Mouse (Mus musculus) ES-E14 (cell line): ENCODE data around the gene Pom121.

Source experiments
- CHD2 ChIP-seq: IDR thresholded peaks from 2 replicates; pipeline ENCODE4 v1.6.1; 2014; ENCODE audit warnings: mild to moderate bottlenecking, low read depth, low read length, inconsistent platforms
- MAFK ChIP-seq: IDR thresholded peaks from 2 replicates; pipeline ENCODE4 v1.6.1; 2014; ENCODE audit warnings: mild to moderate bottlenecking, low read depth, low read length, inconsistent platforms; ENCODE audit not compliant: insufficient read depth
- ZNF384 ChIP-seq: IDR thresholded peaks from 2 replicates; pipeline ENCODE4 v1.6.1; 2012; ENCODE audit warnings: low read depth, low read length, inconsistent platforms

DNA sequence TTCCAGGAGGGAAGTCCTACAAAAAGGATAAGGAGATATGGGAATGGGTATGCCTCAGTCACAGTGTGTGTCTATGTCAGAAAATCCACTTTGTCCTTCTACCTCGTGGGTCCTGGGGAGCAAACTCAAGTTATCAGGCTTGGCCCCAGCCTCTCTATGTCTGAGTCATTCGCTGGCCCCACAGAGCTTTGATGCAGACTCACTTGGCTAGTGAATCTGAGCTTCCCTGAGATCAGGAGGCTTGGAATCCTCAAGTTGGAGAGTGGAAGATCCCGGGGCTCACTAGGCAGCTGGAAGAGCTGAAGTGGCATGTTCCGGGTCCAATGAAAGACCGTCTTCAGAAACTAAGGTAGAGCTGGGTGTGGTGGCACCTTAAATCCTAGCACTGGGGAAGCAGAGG lies 64.1 kb downstream of the Pom121 start:
- TF ChIP-seq MAFK = no peak
- no peak for TF ChIP-seq ZNF384
- TF ChIP-seq CHD2 = no peak
